Mouse (Mus musculus) thymus, postnatal 4 days (tissue): ENCODE data around the gene Wwc2.

Experiments used
- DNase-seq: peaks from one replicate; pipeline ENCODE4 v3.0.0; 2021

Wwc2 gene

DNA sequence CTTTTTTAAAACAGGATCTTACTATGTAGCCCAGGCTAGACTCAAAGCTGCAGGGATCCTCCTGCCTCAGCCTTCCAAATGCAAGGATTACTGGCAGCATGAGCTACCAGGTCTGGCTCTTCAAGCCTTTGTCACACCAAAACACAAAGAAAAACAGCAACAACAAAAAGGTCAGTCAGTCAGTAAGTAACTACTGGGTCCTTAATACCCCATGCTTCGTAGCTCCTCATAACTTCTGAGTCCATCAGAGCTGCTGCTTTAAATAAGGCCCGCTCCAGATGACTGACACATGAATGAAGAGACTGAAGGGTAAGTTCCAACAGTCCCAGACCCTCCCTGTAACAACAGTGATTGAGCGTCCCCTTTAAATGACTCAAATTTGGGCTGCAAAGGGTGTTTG, 90.8 kb downstream of the Wwc2 start:
- DNase-seq: no peak

DNA sequence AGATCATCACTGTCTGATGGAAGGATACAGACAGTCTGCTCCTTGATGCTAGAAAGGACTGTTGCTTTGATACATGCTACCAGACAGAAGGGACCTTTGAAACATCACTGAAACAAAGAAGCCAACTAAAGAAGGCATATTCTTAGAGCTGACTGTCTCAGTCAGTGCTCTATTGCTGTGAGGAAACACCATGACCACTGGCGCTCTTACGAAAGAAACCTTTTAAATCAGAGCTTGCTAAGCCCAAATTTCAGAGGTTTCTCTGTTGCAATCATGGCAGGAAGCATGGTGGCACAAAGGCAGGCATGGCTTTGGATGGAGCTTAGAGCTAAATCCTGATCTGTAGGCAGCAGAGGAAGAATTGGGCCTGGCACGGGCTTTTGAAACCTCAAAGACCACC, 98.3 kb downstream of the Wwc2 start:
- no peak for DNase-seq

DNA sequence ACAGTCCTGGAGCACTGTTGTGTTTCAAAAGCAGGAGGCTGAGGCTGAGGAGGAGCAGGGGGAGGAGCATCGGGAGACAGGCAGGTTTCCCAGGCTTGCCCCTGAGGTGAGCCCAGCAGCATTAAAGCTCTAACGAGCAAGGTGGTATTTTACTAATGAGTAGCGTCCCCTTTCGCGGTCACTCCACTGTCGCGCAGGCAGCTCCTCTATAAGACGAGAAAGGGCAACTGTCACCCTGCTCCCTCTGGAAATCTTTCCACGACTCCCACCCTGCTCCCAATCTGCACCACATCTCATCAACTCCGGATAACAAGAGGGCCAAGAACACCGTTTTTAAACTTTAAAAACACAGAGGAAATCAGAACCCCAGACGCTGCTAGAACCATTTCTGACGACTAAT, 99.1 kb downstream of the Wwc2 start:
- no peak for DNase-seq

DNA sequence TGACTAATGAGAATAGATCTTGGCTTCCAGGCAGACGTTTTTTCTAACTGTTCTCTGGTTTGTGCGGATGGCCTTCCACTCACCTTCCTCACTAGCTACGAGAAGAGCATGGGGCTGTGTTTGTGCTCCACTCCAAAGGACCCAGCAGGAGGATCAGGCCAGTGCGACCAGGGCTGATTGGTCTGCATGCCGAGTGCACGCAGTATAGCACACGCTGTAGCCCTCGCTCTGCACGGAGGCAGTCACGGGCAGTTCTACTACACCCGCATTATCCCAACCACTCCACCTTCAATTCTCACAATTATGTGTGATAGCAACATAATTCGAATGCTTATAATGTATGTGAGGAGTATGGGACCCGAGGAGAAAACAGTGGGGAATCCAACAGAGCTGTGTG, 99.9 kb downstream of the Wwc2 start:
- no peak for DNase-seq

DNA sequence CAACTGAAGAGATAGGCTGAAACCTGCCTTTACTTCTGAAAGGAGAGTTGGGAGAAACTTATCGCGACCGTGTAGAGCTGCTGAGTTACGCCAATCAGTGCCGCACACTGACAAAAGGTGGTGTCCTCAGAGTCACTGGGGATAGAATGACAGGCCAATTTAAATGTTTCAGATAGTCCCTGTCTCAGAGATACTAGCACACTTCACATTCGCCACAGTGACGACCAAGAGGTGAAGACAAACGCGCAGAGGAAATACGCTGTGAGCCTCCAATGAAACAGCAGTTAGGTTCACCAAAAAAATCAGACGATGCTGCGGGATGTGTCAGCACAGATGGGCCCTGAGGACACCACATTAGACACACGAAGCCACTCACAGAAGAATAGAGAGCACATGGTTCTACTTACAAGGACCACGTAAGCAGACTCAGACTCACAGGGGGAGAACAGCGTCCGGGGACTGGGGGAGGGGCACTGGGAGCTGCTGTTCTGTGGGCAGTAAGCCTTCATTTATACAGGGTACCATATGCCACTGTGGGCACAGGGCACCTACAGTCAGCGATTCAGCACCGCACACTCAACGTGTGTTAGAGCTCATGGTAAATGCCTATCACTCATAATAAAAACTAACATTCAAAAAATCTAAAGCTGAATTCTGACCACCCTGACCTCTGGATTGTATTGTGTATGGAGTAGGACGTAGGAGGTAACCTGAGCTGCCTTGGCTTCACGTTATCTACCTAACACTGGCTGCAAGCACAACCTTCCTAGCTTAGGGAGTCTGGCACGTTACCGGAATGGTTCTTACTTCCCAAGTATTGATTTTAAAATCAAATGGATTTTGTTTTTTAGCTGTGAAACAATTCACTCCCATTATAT, 100.5 kb downstream of the Wwc2 start:
- DNase-seq: no peak

DNA sequence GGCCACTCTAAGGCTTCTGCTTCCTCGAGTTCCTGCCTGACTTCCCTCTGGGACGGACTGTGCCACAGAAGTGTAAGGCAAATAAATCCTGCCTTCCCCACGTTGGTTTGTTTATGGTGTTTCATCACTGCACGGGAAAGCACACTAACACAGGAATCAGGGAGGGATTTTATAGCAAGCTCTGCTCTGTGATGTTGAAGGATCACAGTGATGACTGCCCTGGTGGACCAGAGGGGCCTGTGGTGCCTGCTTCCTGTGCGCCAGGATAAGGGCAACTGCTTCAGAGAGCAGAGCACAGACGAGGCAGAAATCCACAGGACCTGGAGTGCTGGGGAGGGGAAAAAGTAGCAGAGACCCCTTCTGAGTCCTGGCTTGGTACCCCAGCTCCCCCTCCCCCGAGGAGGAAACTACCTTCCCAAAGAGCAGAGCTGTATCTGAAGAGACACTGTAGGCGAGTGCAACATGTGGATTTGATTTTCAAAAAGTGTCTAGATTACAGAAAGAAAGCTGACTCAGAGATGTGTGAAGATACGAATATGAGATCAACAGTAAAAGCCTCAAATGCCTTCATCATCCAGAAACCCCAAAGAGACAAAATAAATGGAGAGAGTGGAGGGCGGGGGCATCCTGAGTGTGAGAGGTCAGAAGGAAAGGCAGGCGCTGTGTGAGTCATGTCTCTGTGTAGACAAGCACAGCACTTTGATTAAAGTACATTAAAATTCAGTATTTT, 101.7 kb downstream of the Wwc2 start:
- no peak for DNase-seq

DNA sequence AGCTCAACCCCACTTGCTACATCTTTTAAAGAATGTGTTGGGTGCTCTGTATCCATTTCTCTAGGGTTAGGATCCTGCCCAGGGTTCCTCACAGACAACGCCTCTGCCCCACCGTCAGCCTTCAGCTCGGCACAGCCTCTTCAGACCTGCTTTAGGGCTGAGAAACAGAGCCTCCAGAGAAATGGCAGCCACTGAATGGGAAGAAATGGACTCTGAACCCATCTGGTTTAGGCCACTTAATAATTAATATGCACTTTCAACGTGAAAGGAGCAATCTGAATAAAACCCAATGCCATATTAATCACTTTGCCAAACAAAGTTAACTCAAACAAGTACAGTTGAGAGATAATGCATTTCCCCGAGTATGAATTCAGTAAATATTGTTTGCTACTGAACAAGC, 106.4 kb downstream of the Wwc2 start:
- no peak for DNase-seq

DNA sequence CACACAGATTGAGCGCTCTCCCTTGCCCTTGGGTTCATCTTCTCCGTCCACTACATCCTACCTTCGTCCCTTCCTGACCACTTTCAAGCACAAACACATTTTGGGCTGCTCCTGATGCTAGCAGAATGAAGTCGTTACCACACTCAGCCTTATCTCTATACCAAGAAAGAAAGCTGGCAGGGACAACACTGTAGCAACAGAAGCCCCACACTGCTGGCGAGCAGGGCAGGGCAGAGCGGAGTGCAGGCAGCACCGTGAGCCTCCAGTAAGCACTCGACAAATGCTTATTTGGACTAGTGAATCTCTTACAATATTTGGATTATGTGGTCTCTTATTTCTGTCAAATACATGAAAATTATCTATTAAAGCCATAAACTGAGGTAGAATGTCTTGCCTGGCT, 107.0 kb downstream of the Wwc2 start:
- DNase-seq: no peak

DNA sequence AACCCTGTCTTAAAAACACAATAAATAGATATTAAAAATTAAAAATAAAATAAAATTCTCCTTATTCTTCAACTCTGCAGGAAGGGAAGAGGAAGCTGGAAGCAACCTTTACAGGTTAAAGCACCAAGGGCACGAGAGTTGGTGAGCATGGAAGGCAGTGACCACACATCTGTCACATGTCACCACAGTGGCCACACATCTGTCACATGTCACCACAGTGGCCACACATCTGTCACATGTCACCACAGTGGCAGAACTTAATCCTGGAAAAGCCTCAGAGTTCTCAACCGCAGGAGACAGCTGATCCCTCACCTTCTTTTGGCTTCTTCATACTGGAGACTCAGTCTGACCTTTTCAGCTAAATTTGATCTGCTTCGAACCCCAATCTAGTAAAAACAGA, 112.2 kb downstream of the Wwc2 start:
- no peak for DNase-seq

DNA sequence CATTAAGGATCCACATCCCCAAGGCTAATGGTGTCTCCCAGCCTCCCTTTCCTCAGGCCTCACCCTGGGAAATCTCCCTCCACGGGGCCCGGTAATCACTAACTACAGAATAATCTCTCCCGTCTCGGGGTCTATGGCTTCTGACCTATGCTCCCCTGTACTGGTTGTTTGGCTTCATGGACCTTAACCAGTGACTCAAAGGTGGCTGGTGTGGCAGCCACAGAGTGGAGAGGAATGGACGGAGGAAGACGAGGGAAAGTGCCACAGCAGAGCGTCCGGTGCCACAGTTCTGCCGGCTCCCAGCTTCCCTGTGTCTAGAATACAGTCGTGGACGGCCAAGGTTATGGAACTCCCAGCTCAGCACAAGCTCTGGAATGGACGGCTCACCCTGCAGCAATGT, 114.9 kb downstream of the Wwc2 start:
- no peak for DNase-seq

DNA sequence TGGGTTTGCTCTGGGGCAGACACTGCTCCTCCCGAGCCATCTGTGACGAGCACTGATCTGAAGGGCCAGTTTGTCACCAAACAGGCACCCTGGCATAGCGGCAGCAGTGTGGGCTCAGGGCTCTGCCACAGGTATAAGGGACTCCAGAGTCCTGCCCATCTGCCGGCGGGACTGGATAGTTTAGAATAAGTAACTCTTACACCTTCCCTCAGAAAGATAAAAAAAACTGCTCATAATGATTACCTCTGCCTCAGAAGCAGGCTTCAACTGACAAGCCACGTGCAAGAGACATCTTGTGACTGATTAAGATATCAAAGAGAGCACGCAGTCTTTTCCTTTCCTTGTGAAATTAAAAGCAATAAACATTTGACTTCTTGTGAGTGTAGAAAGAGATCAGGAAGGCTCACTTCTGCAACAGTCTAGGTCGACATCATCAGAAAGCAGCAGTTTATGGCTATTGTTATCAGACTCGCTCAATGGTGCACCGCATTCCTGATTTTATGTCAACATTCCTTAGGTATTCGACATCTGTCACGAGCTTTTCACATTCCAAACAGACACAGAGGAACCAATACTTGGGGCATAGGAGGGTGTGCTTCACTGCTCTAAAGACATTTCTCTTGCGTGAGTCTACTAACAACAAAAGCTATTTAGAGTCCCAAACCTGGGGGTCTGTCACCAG, 116.1 kb downstream of the Wwc2 start:
- no peak for DNase-seq

DNA sequence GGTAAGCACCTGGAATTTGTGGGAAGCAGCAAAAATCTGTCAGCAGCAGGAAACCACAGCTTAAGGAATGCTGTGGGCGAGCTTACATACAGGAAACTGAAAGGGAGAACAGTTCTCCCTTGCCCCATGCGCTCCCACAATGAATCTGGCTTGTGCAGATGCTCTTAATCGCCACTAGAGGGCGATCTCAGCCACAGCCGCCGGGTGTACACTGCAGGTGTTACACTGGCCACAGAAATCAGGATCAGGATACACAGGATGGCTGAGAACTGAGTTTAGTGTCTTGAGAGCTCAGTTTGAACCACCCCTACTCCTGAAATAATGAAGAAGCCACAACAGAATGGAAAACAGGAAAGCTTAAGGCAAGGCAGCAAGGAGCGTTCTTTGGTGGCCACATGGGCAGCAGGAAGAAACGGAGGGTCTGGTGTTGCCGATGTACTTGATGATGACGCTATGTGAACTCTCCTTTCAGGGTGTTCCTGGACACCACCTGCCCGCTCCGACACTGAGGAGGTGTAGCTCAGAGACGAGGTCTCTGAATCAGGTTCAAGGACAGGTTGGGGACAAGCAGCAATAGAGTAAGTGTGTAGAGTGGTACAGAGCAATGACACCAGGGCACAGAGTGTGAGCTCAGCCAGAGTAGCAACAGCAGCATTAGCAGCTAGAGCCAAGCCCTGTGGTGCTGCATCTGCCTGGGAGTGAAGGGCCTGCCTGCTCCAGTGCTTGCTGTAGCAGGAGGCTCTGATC, 118.2 kb downstream of the Wwc2 start:
- DNase-seq: peak; percentile 34

DNA sequence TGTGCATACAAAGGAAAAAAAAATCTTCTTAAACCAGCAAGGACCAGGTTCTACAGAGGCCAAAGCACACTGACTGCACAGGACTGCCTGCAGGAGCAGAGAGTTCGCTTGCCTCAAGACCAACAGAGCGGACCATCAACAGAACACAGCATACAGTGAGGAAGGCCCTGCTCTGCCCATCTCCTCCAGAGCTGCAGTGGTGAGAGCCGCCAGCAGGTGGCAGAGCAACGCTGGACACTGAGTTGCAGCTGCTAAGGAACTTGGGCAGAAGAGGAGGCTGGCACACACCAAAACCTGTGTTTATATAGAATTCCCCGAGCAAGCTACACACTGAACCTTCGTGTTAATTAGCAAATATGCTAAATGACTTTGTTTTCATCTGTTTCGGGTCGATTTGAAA, 123.7 kb downstream of the Wwc2 start:
- DNase-seq: peak; percentile 90

DNA sequence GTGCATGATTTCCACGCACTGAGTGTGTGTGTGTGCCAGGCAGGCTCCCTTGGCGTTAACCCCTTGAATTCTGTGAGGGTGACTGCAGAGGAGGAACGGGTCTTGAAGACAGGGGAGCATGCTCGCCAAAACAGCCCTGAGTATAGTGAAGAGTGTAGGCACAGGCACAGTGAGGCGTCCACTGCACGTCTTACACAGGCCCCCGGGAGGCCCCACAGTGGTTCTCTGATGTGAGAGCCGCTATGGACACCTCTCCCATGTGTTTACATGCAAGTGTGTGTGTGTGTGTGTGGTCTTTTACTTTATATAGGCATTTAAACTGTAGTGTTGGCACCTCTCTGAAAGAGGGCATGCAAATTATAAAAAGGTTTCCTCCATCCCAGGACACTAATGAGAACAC, 124.2 kb downstream of the Wwc2 start:
- no peak for DNase-seq

DNA sequence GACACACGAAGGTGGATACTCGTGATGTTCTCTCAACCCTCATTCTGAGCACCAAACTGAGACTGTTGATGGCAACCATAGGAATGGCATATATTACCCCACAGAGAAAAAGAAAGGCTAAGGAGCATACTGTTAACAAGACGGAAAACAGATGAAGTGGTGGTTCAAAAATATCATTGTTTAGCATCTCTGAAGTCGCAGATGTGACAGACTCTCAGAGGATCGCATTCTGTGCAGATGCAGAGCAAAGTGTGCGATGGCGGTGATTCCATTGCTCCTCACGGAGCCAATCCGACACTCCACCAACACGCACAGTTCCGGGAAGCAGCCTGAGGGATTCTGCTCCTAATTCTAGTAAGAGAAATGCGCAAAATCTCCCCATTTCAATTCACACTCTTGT, 131.5 kb downstream of the Wwc2 start:
- DNase-seq: no peak

DNA sequence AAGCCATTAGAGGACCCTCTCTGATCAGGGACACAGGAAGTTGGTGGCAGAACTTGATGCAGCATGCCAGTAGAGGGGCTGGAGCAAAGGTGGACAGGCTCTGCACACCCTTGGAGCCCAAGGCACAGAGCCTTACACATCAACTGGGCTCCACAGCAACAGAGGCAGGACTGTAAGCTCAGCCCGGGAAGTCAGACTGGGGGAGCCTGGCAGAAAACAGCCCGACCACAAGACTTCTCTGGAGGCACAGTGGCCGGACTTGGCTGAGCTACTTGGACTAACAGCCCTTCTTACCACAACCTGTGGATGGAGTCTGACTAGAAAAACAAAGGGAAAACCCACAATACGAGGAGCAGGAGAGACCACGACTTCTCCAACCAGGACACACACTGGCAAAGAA, 137.4 kb downstream of the Wwc2 start:
- no peak for DNase-seq

DNA sequence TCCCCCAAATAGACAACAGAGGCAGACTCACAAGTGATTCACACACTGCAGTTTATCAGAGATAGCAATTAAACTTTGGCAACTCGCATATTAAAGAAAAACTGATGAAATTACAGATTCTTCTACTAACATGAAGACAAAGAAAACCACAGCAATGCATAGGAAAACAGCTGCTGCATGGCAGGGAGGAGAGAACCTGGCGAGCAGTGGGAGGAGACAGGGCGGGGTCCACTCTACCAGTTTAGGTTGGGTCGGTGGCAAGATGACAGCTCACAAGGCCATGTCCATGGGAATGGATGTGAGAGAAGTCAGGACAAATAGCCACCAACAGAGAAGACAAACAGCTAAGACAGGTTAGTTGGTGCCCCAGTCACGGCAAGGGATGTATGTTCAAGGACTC, 138.0 kb downstream of the Wwc2 start:
- DNase-seq: peak; percentile 66

DNA sequence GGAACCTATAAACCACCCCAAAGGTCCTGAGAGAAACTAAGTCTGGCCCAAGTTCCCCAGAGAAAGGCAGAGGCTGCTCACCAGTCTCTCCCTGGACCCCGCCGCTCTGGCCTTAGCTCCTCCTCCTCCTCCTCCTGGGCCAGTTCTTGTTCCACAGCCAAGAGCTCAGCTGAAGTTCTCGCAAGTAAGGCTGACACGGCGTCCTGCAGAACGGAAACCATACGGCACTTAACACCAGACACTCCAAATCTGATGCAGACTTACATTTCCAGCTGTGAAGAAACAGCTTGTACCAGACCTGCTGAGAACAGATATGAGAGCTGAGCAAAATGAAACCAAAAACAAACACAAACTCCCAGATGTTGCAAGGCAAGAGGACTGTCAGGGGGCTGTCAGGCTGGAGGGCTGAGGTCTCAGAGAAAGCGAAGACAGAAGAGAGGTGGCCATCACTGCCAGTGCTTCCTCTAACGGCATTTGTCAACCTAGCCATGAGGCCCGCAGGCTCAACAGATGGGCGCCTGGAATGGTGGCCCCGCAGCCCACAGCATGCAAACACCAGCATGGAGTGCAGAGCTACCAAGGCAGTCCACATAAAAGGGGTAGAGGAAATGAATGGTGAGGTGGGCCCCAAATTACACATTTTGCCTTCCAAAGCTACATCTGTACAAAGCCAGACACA, 138.8 kb downstream of the Wwc2 start:
- peak; percentile 52 for DNase-seq

DNA sequence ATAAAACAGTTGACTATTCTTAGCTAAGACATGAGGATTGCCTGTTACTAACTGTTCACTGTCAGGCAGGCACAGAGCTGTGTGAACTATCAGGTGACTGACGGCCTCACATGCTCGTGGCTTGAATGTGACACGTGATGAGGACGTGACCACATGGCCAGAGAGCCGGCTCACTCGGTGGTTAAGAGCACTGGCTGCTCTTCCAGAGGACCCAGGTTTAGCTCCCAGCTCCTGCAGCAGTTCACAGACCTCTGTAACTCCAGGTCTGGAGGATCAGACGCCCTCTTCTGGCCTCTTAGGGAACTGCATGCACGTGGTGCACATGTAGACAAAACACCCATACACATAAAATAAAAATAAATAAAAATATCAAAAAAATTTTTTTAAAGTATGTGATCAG, 140.9 kb downstream of the Wwc2 start:
- peak; percentile 64 for DNase-seq

DNA sequence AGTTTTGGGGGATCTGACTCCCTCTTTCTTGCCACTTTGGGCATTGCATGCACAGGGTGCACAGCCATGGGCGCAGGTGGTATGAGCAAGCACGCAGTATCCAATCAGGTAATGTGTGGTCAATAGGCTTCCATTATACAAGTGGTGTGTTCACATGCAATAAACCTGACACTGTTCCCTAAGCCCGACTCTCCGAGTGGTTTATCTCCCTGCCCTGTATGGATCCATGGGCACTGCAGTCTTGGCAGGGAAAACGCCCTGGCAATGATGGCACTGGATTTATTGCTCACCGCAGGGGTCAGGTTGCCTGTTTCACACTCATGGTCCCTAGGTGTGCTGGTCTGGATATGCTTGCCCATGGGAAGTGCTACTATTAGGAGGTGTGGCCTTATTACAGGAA, 142.8 kb downstream of the Wwc2 start:
- no peak for DNase-seq

DNA sequence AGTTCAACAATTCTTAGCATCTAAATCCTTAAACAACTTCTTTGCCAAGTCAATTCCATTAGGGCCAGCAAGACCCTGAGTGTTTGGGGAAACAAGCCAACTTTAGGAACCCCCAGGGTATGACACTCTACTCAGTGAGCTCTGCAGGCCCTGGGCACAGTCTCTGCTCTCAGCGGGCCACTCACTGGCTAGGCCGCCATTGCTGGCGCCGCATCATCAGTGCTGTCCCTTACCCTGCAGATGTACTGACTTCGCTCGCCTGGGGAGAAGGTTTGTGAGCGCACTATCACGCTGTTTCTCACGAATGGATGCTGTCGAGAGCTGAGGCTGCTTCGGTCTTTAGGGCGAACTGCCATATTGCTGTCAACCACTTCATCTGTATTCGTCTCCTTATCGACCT, 143.6 kb downstream of the Wwc2 start:
- no peak for DNase-seq

DNA sequence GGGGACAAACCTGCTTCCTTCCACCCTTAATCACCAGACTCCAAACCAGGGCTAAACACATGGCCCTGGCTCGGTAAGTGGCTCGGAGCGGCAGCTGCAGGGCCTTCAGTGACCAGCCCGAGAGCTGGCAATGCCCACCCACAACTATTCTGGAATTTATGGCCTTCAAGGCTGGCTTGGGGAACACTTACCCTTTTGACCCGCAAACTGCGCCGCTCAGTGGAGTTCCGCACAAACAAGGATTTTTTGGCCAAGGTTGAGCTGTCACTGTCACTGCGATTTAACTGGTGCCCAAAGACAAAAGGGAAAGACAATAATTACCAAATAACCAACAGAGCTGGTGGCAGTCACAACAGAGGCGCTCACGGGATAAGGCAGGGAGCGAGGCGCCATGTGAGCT, 144.8 kb downstream of the Wwc2 start:
- no peak for DNase-seq

DNA sequence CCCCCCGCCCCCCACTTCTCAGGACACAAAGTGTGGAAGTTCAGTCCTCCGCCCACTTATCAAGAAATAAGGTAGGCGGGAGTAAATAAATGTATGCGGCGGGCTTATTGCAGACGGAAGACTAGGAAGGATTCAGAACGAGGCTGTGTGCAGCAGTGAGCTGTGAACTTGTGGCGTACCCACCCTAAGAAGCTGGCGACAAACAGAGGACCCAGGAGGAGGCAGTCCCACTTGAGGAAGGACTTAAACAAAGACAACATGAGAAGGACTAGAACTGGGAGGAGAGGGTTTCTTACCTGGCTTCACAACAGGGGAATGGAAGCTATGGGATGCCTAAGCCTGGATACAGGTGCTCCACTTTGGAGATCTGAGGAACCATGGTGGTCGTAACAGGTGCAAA, 147.1 kb downstream of the Wwc2 start:
- DNase-seq: no peak
